ENCODE assay signal across 11 mouse cellular contexts in the genomic region with DNA sequence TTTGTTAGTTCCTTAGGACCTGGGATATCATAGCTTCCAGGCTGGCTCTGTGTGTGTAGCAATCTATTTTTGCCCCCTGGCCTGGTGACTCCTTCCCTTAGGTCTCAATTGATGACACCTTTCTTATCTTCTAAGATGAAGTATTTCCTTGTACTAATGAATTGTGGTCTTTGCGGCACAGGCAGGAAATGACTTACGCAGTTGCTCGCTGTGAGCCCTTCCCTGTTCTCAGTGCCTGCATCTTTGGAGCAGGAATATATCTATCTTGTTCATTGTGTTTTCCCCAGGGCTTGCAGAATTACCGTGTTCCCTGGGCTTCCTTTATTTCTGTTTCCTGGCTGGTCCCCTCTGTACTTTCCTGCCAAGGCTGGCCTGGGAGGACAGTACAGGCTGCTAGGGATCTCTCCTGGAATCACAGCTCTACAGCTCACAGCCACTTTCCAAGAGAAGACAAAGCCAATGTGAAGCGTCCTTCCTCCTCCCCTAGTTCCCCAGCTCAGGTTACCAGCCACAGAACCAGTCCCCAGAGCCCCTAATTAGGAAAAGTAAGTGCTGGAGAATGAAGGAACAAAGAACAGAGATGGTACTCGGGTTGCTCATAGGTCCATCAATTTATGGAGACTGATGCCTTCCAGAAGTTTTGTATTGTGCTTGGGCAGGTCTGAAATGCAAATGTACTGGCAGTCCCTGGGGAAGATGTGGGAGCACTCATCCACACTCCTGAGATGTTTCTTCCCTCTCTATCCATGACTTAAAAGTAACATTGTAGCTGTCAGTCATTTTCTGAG.
DNase-seq lines count a peak whose midpoint lies in the region; ATAC-seq lines count a peak whose summit lies in the region.
"Had no signal": no experiment of that assay in that cellular context is flagged by ENCODE, and none has a peak within 500 bp of the region (broad histone marks: within the 10 kb centered on the region; RNA-seq: fewer than 3 reads in every experiment).

No protein-coding gene starts in this region.

- H3K4me2 ChIP-seq in liver, embryonic 16.5 days (ENCODE audit: low read depth, low read length) = no peak overlapping the region
- H3K4me2 ChIP-seq in liver, embryonic 12.5 days = no peak overlapping the region

- peak; percentile 14 for DNase-seq in adrenal gland, postnatal 10 days
- DNase-seq in urinary bladder, postnatal 14 days (ENCODE audit: low spot score) = no peak
- DNase-seq in ovary, postnatal 14 days (ENCODE audit: low spot score) = no peak
- DNase-seq: cerebellum, postnatal 25 days; lung, adult 2 months had no signal

- H3K4me3 ChIP-seq in liver, embryonic 16.5 days (ENCODE audit: low read depth, low read length) = no peak overlapping the region
- H3K4me3 ChIP-seq in liver, embryonic 12.5 days = no peak overlapping the region
- H3K4me3 ChIP-seq: layer of hippocampus, adult 2 months; limb, embryonic 10.5 days had no signal

- no peak overlapping the region for H3K27ac ChIP-seq in liver, embryonic 16.5 days (ENCODE audit: low read length)
- H3K27ac ChIP-seq in liver, embryonic 12.5 days = no peak overlapping the region
- H3K27ac ChIP-seq: layer of hippocampus, adult 2 months; limb, embryonic 10.5 days had no signal

- no peak overlapping the region for H3K9ac ChIP-seq in liver, embryonic 16.5 days (ENCODE audit: low read depth, low read length)
- H3K9ac ChIP-seq in liver, embryonic 12.5 days = no peak overlapping the region

- peak; percentile 21; the same call in 1 of the 2 replicates for ATAC-seq in liver, embryonic 16.5 days (ENCODE audit: low read depth)
- no peak for ATAC-seq in liver, embryonic 12.5 days
- peak; percentile 81 for ATAC-seq in inflammation-experienced regulatory T-cells, adult 6 months
- ATAC-seq in megakaryocyte progenitor cell, adult 5-6 weeks (replicated peaks; ENCODE audit: poor library complexity) = peak; percentile 81

- H3K4me1 ChIP-seq in liver, embryonic 16.5 days (ENCODE audit: control insufficient read depth, low read depth, low read length) = no peaks in the 10 kb centered on the region
- H3K4me1 ChIP-seq in liver, embryonic 12.5 days = no peaks in the 10 kb centered on the region

- 9% methylated on average over 6 of the region's 6 CpGs for WGBS in liver, embryonic 16.5 days (ENCODE audit: insufficient replicate concordance)
- 4% methylated on average over 6 of the region's 6 CpGs for WGBS in liver, embryonic 12.5 days (ENCODE audit: insufficient replicate concordance)

- no peaks in the 10 kb centered on the region for H3K36me3 ChIP-seq in liver, embryonic 16.5 days (ENCODE audit: control insufficient read depth, insufficient read depth)
- no peaks in the 10 kb centered on the region for H3K36me3 ChIP-seq in liver, embryonic 12.5 days
- H3K36me3 ChIP-seq: limb, embryonic 10.5 days had no signal

- H3K27me3 ChIP-seq in liver, embryonic 16.5 days (ENCODE audit: control insufficient read depth, insufficient read depth, low read depth, low read length) = no peaks in the 10 kb centered on the region
- peaks cover 14% of the 10 kb centered on the region; the same call in 1 of the 2 replicates for H3K27me3 ChIP-seq in liver, embryonic 12.5 days (replicated peaks)

- H3K9me3 ChIP-seq in liver, embryonic 16.5 days (replicated peaks; ENCODE audit: control insufficient read depth, low read length) = no peaks in the 10 kb centered on the region
- H3K9me3 ChIP-seq in liver, embryonic 12.5 days (replicated peaks) = no peaks in the 10 kb centered on the region
- H3K9me3 ChIP-seq: limb, embryonic 10.5 days had no signal
